Mouse (Mus musculus): ENCODE measurements around the gene Nagpa. TPM values are rescaled to one million over a fixed set of nuclear protein-coding genes. Genes with fewer than 3 reads are reported as not detected.
A peak's percentile ranks its signal among the peaks of the same experiment; 100 is the strongest.

Nagpa gene
- polyA plus RNA-seq, 1 experiment from 2014 or later, result 12.5 TPM

DNA sequence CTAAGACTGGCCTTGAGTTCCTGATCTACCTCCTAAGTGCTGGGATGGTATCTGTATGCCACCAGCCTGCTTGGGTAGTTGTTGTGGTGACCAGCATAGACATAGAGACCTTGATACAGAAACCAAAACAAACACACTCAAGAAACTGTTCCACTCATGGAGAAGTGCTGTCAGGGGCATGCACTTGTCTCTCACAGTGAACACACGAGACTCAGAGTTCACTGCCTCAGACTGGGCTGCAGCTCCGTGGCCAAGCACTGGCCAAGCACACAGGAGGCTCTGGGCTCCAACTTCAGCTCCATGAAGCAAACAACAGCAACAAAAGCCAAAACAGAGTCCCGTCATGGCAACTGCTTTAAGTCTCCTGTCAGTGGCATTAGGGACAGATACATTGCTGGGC, 48.8 kb downstream of the Nagpa start:
- no peak overlapping the region for H3K9ac ChIP-seq (ENCODE audit: low read length)
- 71% methylated on average over 3 of the region's 3 CpGs for WGBS
- ATAC-seq (replicated peaks; ENCODE audit: low FRiP score), result no peak
- no peaks in the 10 kb centered on the region for H3K9me3 ChIP-seq (ENCODE audit: control insufficient read depth, low read length)
- H3K36me3 ChIP-seq (ENCODE audit: control insufficient read depth, insufficient read depth, low read length), result no peaks in the 10 kb centered on the region
- no peak overlapping the region for H3K4me2 ChIP-seq (ENCODE audit: low read depth, low read length, severe bottlenecking)
- H3K4me3 ChIP-seq (ENCODE audit: low read depth, low read length), result no peak overlapping the region
- H3K27ac ChIP-seq (ENCODE audit: low read depth, low read length), result no peak overlapping the region
- DNase-seq (ENCODE audit: low spot score), result no peak
- H3K4me1 ChIP-seq (replicated peaks; ENCODE audit: control insufficient read depth, insufficient read depth, low read length), result no peaks in the 10 kb centered on the region
- H3K27me3 ChIP-seq (ENCODE audit: control insufficient read depth, insufficient read depth, low read length), result no peaks in the 10 kb centered on the region; the same call in 1 of the 2 replicates

DNA sequence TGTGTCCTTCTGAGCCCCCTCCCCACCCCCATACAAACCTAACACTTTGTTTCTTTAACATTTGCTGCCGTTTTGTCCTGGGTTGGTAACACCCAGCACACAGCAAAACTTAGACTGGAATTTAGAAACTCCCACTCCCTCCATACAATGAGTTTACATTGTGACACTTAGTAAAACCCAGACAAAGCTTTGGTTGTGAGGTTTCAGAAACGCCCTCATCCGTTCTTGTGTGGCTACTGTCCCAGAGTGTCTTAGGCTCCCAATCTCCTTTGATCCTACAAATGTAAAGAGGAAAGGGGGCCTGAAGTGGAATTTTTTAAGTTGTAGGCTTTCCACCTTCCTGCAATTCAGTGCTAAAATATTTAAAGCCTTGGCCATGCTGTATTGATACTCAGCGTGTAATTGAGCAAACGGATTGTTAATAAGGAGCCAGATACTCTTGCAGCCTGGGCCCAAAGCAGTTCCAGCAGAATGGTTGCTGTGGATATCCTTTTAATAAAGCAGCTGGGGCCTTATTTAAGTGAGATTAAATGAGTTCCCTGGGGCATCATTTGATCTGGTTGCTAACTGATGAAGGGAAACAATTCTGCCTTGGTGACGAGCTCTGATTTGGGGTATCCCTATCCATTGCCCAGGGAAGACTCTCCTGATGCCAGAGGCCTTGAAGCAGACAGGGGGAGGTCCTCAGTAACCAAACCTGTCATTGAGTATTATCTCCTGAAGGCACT, 50.3 kb downstream of the Nagpa start:
- Histone ChIP-seq H3K9ac (ENCODE audit: low read length) (no peak overlapping the region), H3K4me1 (replicated peaks; ENCODE audit: control insufficient read depth, insufficient read depth, low read length) (no peaks in the 10 kb centered on the region), H3K27ac (ENCODE audit: low read depth, low read length) (no peak overlapping the region), H3K36me3 (ENCODE audit: control insufficient read depth, insufficient read depth, low read length) (no peaks in the 10 kb centered on the region), H3K4me2 (ENCODE audit: low read depth, low read length, severe bottlenecking) (no peak overlapping the region), H3K9me3 (ENCODE audit: control insufficient read depth, low read length) (no peaks in the 10 kb centered on the region), H3K4me3 (ENCODE audit: low read depth, low read length) (no peak overlapping the region), H3K27me3 (ENCODE audit: control insufficient read depth, insufficient read depth, low read length) (no peaks in the 10 kb centered on the region; the same call in 1 of the 2 replicates)
- ATAC-seq (replicated peaks; ENCODE audit: low FRiP score) (no peak), DNase-seq (ENCODE audit: low spot score) (no peak)
- WGBS, result 29% methylated on average over 6 of the region's 6 CpGs

DNA sequence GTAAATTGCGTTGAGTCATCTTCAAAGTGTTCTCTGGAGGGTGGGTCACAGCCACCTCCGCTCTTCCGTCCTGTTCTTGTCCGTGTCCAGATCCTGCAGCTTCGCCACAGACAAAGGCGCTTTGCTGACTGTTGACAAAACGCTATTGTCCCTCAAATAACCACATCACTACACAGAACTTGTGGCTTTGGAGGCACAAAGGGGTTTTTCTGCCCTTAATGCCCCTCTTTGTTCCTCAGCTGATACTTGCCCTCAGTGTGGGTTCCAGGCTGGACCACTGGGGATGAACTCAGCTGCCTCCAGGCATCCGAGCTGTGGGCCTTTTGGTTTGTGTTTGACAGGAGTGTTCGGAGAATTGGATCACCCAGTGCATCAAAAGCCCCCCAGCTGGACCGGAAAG, 53.3 kb downstream of the Nagpa start:
- ATAC-seq (replicated peaks; ENCODE audit: low FRiP score) (no peak), DNase-seq (ENCODE audit: low spot score) (no peak)
- peaks cover 5% of the 10 kb centered on the region; the same call in 1 of the 2 replicates for H3K27me3 ChIP-seq (ENCODE audit: control insufficient read depth, insufficient read depth, low read length)
- no peaks in the 10 kb centered on the region for H3K9me3 ChIP-seq (ENCODE audit: control insufficient read depth, low read length)
- H3K27ac ChIP-seq (ENCODE audit: low read depth, low read length), result no peak overlapping the region
- H3K9ac ChIP-seq (ENCODE audit: low read length), result no peak overlapping the region
- no peak overlapping the region for H3K4me2 ChIP-seq (ENCODE audit: low read depth, low read length, severe bottlenecking)
- H3K36me3 ChIP-seq (ENCODE audit: control insufficient read depth, insufficient read depth, low read length), result no peaks in the 10 kb centered on the region
- no peak overlapping the region for H3K4me3 ChIP-seq (ENCODE audit: low read depth, low read length)
- peaks cover 10% of the 10 kb centered on the region; the same call in 1 of the 2 replicates for H3K4me1 ChIP-seq (replicated peaks; ENCODE audit: control insufficient read depth, insufficient read depth, low read length)
- 66% methylated on average over 10 of the region's 10 CpGs for WGBS

DNA sequence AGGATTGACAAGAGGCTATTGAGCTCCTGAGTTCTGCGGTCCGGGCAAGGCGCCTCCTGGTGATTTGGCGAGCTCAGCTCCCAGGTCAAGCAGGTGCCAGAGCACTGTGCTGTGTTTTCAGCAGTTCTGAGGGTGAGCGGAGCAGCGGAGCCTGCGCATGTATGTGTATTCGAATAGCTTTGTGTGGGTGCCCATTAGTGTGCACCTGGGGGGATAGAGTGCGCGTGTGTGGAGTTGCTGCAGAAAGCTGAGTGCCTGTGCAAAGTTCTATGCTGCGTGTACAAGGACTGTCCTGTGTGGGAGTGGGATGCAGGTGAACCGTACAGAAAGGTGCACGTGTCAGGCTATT, 56.8 kb downstream of the Nagpa start, which contains the start of gene Sec14l5:
Sec14l5 (plus strand) TSS at position 73 of the 349 bp plus-strand sequence.
- Histone ChIP-seq H3K27ac (ENCODE audit: low read depth, low read length) (no peak within 1 kb of the TSS), H3K4me1 (replicated peaks; ENCODE audit: control insufficient read depth, insufficient read depth, low read length) (peaks cover 10% of the 10 kb centered on the region; the same call in 1 of the 2 replicates), H3K36me3 (ENCODE audit: control insufficient read depth, insufficient read depth, low read length) (no peaks in the 10 kb centered on the region), H3K9ac (ENCODE audit: low read length) (peak within 1 kb of the TSS; percentile 32; the same call in 1 of the 2 replicates), H3K9me3 (ENCODE audit: control insufficient read depth, low read length) (no peaks in the 10 kb centered on the region), H3K4me3 (ENCODE audit: low read depth, low read length) (peak within 1 kb of the TSS; percentile 26), H3K4me2 (ENCODE audit: low read depth, low read length, severe bottlenecking) (peak within 1 kb of the TSS; percentile 52), H3K27me3 (ENCODE audit: control insufficient read depth, insufficient read depth, low read length) (peaks cover 5% of the 10 kb centered on the region; the same call in 1 of the 2 replicates)
- DNase-seq (ENCODE audit: low spot score) (no peak), ATAC-seq (replicated peaks; ENCODE audit: low FRiP score) (no peak)
- 16% methylated on average over 13 of the region's 13 CpGs for WGBS

DNA sequence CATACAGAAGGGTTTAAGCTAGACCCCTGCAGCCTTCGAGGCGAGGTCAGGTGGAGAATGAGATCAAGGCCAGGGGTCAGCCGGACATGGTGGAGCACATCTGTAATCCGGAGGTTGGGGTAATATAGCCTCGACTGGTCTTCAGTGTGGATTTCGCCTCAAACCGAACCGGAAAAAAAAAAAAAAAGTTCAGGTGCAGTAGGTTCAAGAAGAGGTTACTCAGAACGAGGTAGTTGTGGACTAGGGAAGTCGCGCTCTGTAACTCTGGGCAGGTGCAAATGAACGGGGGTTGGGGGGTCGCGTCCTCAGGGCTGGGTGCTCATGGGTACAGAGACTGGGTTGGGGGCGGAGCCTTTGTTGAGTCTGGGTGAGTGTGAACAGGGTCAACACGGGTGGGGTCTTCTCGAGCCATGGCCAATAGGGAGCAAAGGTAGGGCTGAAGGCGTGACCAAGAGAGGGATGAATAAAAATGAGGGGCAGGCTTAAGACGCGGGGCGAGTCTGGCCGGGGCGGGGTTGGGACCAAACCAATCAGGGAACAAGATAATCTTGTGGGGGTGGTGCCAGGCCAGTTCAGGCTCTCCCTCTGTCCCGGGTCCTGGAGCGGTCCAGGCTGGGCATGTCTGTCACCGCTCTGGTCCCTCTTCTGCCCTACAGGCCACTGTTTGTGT, 57.3 kb downstream of the Nagpa start:
- Histone ChIP-seq H3K4me1 (replicated peaks; ENCODE audit: control insufficient read depth, insufficient read depth, low read length) (peaks cover 10% of the 10 kb centered on the region; the same call in 1 of the 2 replicates), H3K4me3 (ENCODE audit: low read depth, low read length) (peak overlapping the region; percentile 26), H3K9ac (ENCODE audit: low read length) (peak overlapping the region; percentile 32; the same call in 1 of the 2 replicates), H3K27me3 (ENCODE audit: control insufficient read depth, insufficient read depth, low read length) (peaks cover 5% of the 10 kb centered on the region; the same call in 1 of the 2 replicates), H3K36me3 (ENCODE audit: control insufficient read depth, insufficient read depth, low read length) (no peaks in the 10 kb centered on the region), H3K27ac (ENCODE audit: low read depth, low read length) (no peak overlapping the region), H3K9me3 (ENCODE audit: control insufficient read depth, low read length) (no peaks in the 10 kb centered on the region), H3K4me2 (ENCODE audit: low read depth, low read length, severe bottlenecking) (peak overlapping the region; percentile 52)
- WGBS, result 2% methylated on average over 26 of the region's 26 CpGs
- ATAC-seq (replicated peaks; ENCODE audit: low FRiP score), result peak; percentile 94
- DNase-seq (ENCODE audit: low spot score), result peak; percentile 88

DNA sequence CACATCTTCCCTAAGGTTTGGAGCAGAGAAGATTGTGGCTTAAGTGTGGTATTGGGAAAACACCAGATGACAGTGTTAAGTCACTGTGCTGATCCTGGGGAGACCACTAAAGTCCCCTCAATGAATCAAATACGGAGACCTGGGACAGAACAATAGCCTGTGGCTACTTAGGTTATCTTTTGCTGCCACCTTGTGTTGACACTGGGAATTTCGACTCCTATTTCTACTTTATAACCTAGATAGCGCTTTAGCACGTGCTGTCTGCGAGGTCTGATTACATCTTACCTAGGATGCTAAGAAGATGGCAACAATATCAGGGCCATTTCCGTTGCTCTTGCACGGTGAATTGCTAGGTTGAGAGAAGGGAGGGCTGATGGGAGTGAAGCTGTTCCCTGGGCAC, 58.2 kb downstream of the Nagpa start:
- Histone ChIP-seq H3K27me3 (ENCODE audit: control insufficient read depth, insufficient read depth, low read length) (peaks cover 5% of the 10 kb centered on the region; the same call in 1 of the 2 replicates), H3K4me1 (replicated peaks; ENCODE audit: control insufficient read depth, insufficient read depth, low read length) (peaks cover 10% of the 10 kb centered on the region; the same call in 1 of the 2 replicates), H3K9ac (ENCODE audit: low read length) (no peak overlapping the region), H3K27ac (ENCODE audit: low read depth, low read length) (no peak overlapping the region), H3K4me2 (ENCODE audit: low read depth, low read length, severe bottlenecking) (no peak overlapping the region), H3K36me3 (ENCODE audit: control insufficient read depth, insufficient read depth, low read length) (no peaks in the 10 kb centered on the region), H3K4me3 (ENCODE audit: low read depth, low read length) (no peak overlapping the region), H3K9me3 (ENCODE audit: control insufficient read depth, low read length) (no peaks in the 10 kb centered on the region)
- under 1% methylated on average over 7 of the region's 7 CpGs for WGBS
- ATAC-seq (replicated peaks; ENCODE audit: low FRiP score) (0 out of 2 replicates have a peak, but pooled peaks have one; percentile 39), DNase-seq (ENCODE audit: low spot score) (peak; percentile 77)

Small RNA genes lying within 50 kb of the gene (microRNA-seq; reads per million reads assigned to microRNA genes)
- gene Gm23689 (ENCODE audit: insufficient number of aligned reads) (not detected), gene Gm26095 (ENCODE audit: insufficient number of aligned reads) (not detected), gene Mir6364 (ENCODE audit: insufficient number of aligned reads) (not detected)

Other genes starting within 250 kb of the Nagpa start
- 50.4 and 52.4 TPM in 2 replicates for gene Anks3, start 239.8 kb downstream of the Nagpa start, polyA plus RNA-seq (2014; fragmentation: Nextera tagmentation; extraction: Ambion mirVana)
- gene Sept12, start 206.2 kb downstream of the Nagpa start, polyA plus RNA-seq (2014; fragmentation: Nextera tagmentation; extraction: Ambion mirVana), result not detected in 2 replicates
- 2.0 TPM in 1 of 2 replicates, not detected in the other for gene Smim22, start 196.7 kb downstream of the Nagpa start, polyA plus RNA-seq (2014; fragmentation: Nextera tagmentation; extraction: Ambion mirVana)
- 74.1 and 81.6 TPM in 2 replicates for gene Rogdi, start 190.5 kb downstream of the Nagpa start, polyA plus RNA-seq (2014; fragmentation: Nextera tagmentation; extraction: Ambion mirVana)
- gene Glyr1, start 154.1 kb downstream of the Nagpa start, polyA plus RNA-seq (2014; fragmentation: Nextera tagmentation; extraction: Ambion mirVana), result 174 and 184 TPM in 2 replicates
- gene Ubn1, start 154.0 kb downstream of the Nagpa start, polyA plus RNA-seq (2014; fragmentation: Nextera tagmentation; extraction: Ambion mirVana), result 25.2 and 25.4 TPM in 2 replicates
- 1.3 and 1.5 TPM in 2 replicates for gene Ppl, start 71.6 kb downstream of the Nagpa start, polyA plus RNA-seq (2014; fragmentation: Nextera tagmentation; extraction: Ambion mirVana)
- 0.11 and 0.16 TPM in 2 replicates for gene Sec14l5, start 56.9 kb downstream of the Nagpa start, polyA plus RNA-seq (2014; fragmentation: Nextera tagmentation; extraction: Ambion mirVana)
- gene AU021092, start 18.3 kb upstream of the Nagpa start, polyA plus RNA-seq (2014; fragmentation: Nextera tagmentation; extraction: Ambion mirVana), result 4.4 and 4.5 TPM in 2 replicates
- gene Alg1, start 29.6 kb upstream of the Nagpa start, polyA plus RNA-seq (2014; fragmentation: Nextera tagmentation; extraction: Ambion mirVana), result 22.1 and 23.7 TPM in 2 replicates
- gene Eef2kmt, start 52.0 kb upstream of the Nagpa start, polyA plus RNA-seq (2014; fragmentation: Nextera tagmentation; extraction: Ambion mirVana), result 15.9 and 16.1 TPM in 2 replicates

All from forebrain, embryonic 11.5 days (tissue).